ENCODE assay signal across 12 mouse cellular contexts in the genomic region with DNA sequence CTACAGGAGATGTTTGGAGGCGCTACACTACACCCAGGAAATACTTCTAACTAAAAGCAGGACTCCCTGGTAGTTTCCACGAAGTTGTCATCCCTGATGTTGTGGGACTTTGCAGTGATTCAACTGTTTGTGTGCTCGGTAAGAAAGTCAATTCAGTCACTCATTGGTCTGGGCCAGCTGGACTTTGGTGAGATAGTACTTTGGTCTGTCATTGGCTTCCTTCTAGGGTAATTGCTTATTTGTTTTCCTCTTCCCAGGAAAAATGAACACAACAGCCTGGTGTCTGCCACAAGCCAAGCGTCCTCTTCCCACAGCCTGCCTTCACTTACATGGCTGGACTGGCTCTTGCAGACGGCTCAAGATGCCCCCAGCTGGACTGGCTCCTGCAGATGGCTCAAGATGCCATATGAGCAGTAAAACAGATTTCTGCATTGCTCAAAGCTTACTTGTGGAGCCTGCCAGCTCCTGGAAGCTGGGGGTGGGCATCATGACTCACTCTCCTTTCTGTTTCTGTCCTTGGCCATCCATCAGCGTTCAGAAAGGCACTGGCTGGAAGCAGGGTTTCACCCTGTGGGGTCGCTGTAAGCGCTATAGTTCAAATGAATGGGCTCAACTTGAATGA.
DNase-seq lines count a peak whose midpoint lies in the region; ATAC-seq and TF ChIP-seq lines count a peak whose summit lies in the region.
"Had no signal": no experiment of that assay in that cellular context is flagged by ENCODE, and none has a peak within 500 bp of the region (broad histone marks: within the 10 kb centered on the region; RNA-seq: fewer than 3 reads in every experiment).

No protein-coding gene starts in this region.

- no peak overlapping the region for H3K27ac ChIP-seq in hindbrain, embryonic 16.5 days (ENCODE audit: low read depth, low read length)
- no peak overlapping the region for H3K27ac ChIP-seq in hindbrain, embryonic 12.5 days
- H3K27ac ChIP-seq in stomach, embryonic 15.5 days, result peak overlapping the region; percentile 6; the same call in 1 of the 2 replicates
- H3K27ac ChIP-seq in stomach, postnatal 0 days (replicated peaks), result no peak overlapping the region
- H3K27ac ChIP-seq in kidney, embryonic 16.5 days (ENCODE audit: low read length), result no peak overlapping the region
- H3K27ac ChIP-seq: neural tube, embryonic 12.5 days had no signal

- no peak for TF ChIP-seq EP300 in stomach, postnatal 0 days (optimal IDR thresholded peaks at IDR 0.05)

- no peaks in the 10 kb centered on the region for H3K36me3 ChIP-seq in hindbrain, embryonic 16.5 days (ENCODE audit: control insufficient read depth, insufficient read depth, low read length)
- H3K36me3 ChIP-seq in hindbrain, embryonic 12.5 days, result no peaks in the 10 kb centered on the region
- H3K36me3 ChIP-seq in stomach, embryonic 15.5 days, result no peaks in the 10 kb centered on the region
- no peaks in the 10 kb centered on the region for H3K36me3 ChIP-seq in stomach, postnatal 0 days (ENCODE audit: control insufficient read depth, insufficient read depth, low read length)
- no peaks in the 10 kb centered on the region for H3K36me3 ChIP-seq in kidney, embryonic 16.5 days (ENCODE audit: insufficient read depth, low read length)
- H3K36me3 ChIP-seq: neural tube, embryonic 12.5 days had no signal

- H3K9ac ChIP-seq in hindbrain, embryonic 16.5 days (ENCODE audit: low read depth, low read length), result no peak overlapping the region
- H3K9ac ChIP-seq in hindbrain, embryonic 12.5 days, result no peak overlapping the region
- H3K9ac ChIP-seq in stomach, embryonic 15.5 days, result no peak overlapping the region
- H3K9ac ChIP-seq in stomach, postnatal 0 days (ENCODE audit: low read length), result no peak overlapping the region
- no peak overlapping the region for H3K9ac ChIP-seq in kidney, embryonic 16.5 days (replicated peaks; ENCODE audit: low read length)
- H3K9ac ChIP-seq: neural tube, embryonic 12.5 days had no signal

- H3K4me1 ChIP-seq in hindbrain, embryonic 16.5 days (ENCODE audit: control insufficient read depth, insufficient read depth, low read depth, low read length), result no peaks in the 10 kb centered on the region; the same call in 1 of the 2 replicates
- H3K4me1 ChIP-seq in hindbrain, embryonic 12.5 days, result 0 out of 2 replicates have a peak, but pooled peaks cover 6% of the 10 kb centered on the region
- peaks cover 36% of the 10 kb centered on the region for H3K4me1 ChIP-seq in stomach, embryonic 15.5 days
- peaks cover 6% of the 10 kb centered on the region for H3K4me1 ChIP-seq in stomach, postnatal 0 days (replicated peaks; ENCODE audit: control insufficient read depth, insufficient read depth)
- H3K4me1 ChIP-seq in kidney, embryonic 16.5 days (ENCODE audit: insufficient read depth, low read length), result peaks cover 12% of the 10 kb centered on the region
- H3K4me1 ChIP-seq: neural tube, embryonic 12.5 days had no signal

- ATAC-seq in hindbrain, embryonic 16.5 days, result peak; percentile 46
- no peak for ATAC-seq in hindbrain, embryonic 12.5 days (ENCODE audit: low FRiP score)
- no peak for ATAC-seq in stomach, embryonic 15.5 days (ENCODE audit: insufficient read depth, low FRiP score, low read depth)
- no peak for ATAC-seq in stomach, postnatal 0 days (ENCODE audit: low FRiP score, low TSS enrichment)
- no peak for ATAC-seq in kidney, embryonic 16.5 days (ENCODE audit: low FRiP score, low TSS enrichment)

- H3K4me3 ChIP-seq in hindbrain, embryonic 16.5 days (ENCODE audit: low read length), result no peak overlapping the region
- H3K4me3 ChIP-seq in hindbrain, embryonic 12.5 days, result no peak overlapping the region
- no peak overlapping the region for H3K4me3 ChIP-seq in stomach, embryonic 15.5 days (replicated peaks)
- no peak overlapping the region for H3K4me3 ChIP-seq in stomach, postnatal 0 days (ENCODE audit: low read depth, low read length)
- H3K4me3 ChIP-seq in kidney, embryonic 16.5 days (ENCODE audit: low read length), result no peak overlapping the region
- H3K4me3 ChIP-seq: neural tube, embryonic 12.5 days had no signal

- intact Hi-C loops in left cerebral cortex, postnatal 25 days (cut with DNase I), result no loop called here

- H3K4me2 ChIP-seq in hindbrain, embryonic 16.5 days (ENCODE audit: low read length), result no peak overlapping the region
- no peak overlapping the region for H3K4me2 ChIP-seq in hindbrain, embryonic 12.5 days (replicated peaks)
- no peak overlapping the region for H3K4me2 ChIP-seq in stomach, embryonic 15.5 days
- no peak overlapping the region for H3K4me2 ChIP-seq in stomach, postnatal 0 days (replicated peaks; ENCODE audit: low read depth)
- no peak overlapping the region for H3K4me2 ChIP-seq in kidney, embryonic 16.5 days (replicated peaks; ENCODE audit: low read depth, low read length)
- H3K4me2 ChIP-seq: neural tube, embryonic 12.5 days had no signal

- no peak for DNase-seq in stomach, postnatal 0 days (ENCODE audit: low spot score)
- peak; percentile 42 to 92 for DNase-seq in left cerebral cortex, postnatal 25 days (ENCODE audit: low spot score in 2 of 2)
- peak; percentile 61 for DNase-seq in telencephalon, adult 2 months (ENCODE audit: low read depth, low spot score)
- no peak for DNase-seq in thymus, postnatal 0 days (ENCODE audit: low spot score)
- DNase-seq: cerebellum, adult 8-10 months; heart, adult 18-20 months; thymus, postnatal 4 days had no signal

- no peak for TF ChIP-seq CTCF in stomach, postnatal 0 days (IDR thresholded peaks at IDR 0.05; ENCODE audit: low read depth)

- WGBS in hindbrain, embryonic 16.5 days, result 70% methylated on average over 8 of the region's 8 CpGs
- WGBS in hindbrain, embryonic 12.5 days, result 66% methylated on average over 8 of the region's 8 CpGs
- WGBS in stomach, embryonic 15.5 days, result 55% methylated on average over 8 of the region's 8 CpGs
- 55% methylated on average over 8 of the region's 8 CpGs for WGBS in stomach, postnatal 0 days
- 87% methylated on average over 8 of the region's 8 CpGs for WGBS in kidney, embryonic 16.5 days

- H3K27me3 ChIP-seq in hindbrain, embryonic 16.5 days (replicated peaks; ENCODE audit: control insufficient read depth, insufficient read depth, low read length), result no peaks in the 10 kb centered on the region
- H3K27me3 ChIP-seq in hindbrain, embryonic 12.5 days, result no peaks in the 10 kb centered on the region
- no peaks in the 10 kb centered on the region for H3K27me3 ChIP-seq in stomach, embryonic 15.5 days (replicated peaks)
- no peaks in the 10 kb centered on the region for H3K27me3 ChIP-seq in stomach, postnatal 0 days (ENCODE audit: control insufficient read depth, insufficient read depth, low read length)
- no peaks in the 10 kb centered on the region for H3K27me3 ChIP-seq in kidney, embryonic 16.5 days (ENCODE audit: insufficient read depth, low read length)
- H3K27me3 ChIP-seq: neural tube, embryonic 12.5 days had no signal

- no peaks in the 10 kb centered on the region for H3K9me3 ChIP-seq in hindbrain, embryonic 16.5 days (ENCODE audit: control insufficient read depth, low read length)
- no peaks in the 10 kb centered on the region for H3K9me3 ChIP-seq in hindbrain, embryonic 12.5 days (replicated peaks)
- no peaks in the 10 kb centered on the region for H3K9me3 ChIP-seq in stomach, embryonic 15.5 days
- no peaks in the 10 kb centered on the region for H3K9me3 ChIP-seq in stomach, postnatal 0 days (ENCODE audit: control insufficient read depth, low read length)
- no peaks in the 10 kb centered on the region for H3K9me3 ChIP-seq in kidney, embryonic 16.5 days (ENCODE audit: low read length)
- H3K9me3 ChIP-seq: neural tube, embryonic 12.5 days had no signal

Comparison
In these comparisons a context has a peak if more than half of its experiments do, and no peak if none do; other contexts are left out.
1. DNase-seq: peak in left cerebral cortex, postnatal 25 days (2 of 2) and telencephalon, adult 2 months (single experiment); none in stomach, postnatal 0 days (single experiment) and thymus, postnatal 0 days (single experiment).